Mouse (Mus musculus): ENCODE measurements at regions not wholly inside any gene's neighbourhood (a gene's known extent, or its start where the extent isn't known, plus 50 kb on each side); places are given as distances from the start of the nearest gene placed in this dataset.
A peak's percentile ranks its signal among the peaks of the same experiment; 100 is the strongest.

GRCm38 (mm10) chr16:45331236-45331635 is 77.6 kb downstream of the Cd200 start:
- 88% methylated on average over 3 of the region's 3 CpGs for WGBS
- Histone ChIP-seq H3K27me3 (ENCODE audit: control insufficient read depth, insufficient read depth, low read length) (no peaks in the 10 kb centered on the region), H3K27ac (ENCODE audit: insufficient read depth, low read length) (no peak overlapping the region), H3K36me3 (ENCODE audit: control insufficient read depth, insufficient read depth, low read length) (no peaks in the 10 kb centered on the region), H3K4me1 (ENCODE audit: control insufficient read depth, insufficient read depth, insufficient read length) (peaks cover 12% of the 10 kb centered on the region), H3K4me3 (ENCODE audit: extremely low read depth, insufficient read depth, insufficient read length) (no peak overlapping the region)
- no peak for TF ChIP-seq POLR2A (IDR thresholded peaks at IDR 0.05; ENCODE audit: low read depth, low read length)
- TF ChIP-seq CTCF (IDR thresholded peaks at IDR 0.05; ENCODE audit: extremely low read depth, insufficient read depth, insufficient read length, insufficient replicate concordance): no peak
- no peak for DNase-seq (ENCODE audit: low read depth in 1 of 2, low spot score in 2 of 2)

- TF ChIP-seq POLR2A (IDR thresholded peaks at IDR 0.05; ENCODE audit: low read depth, low read length): no peak
- TF ChIP-seq CTCF (IDR thresholded peaks at IDR 0.05; ENCODE audit: extremely low read depth, insufficient read depth, insufficient read length, insufficient replicate concordance): no peak
- Histone ChIP-seq H3K27me3 (ENCODE audit: control insufficient read depth, insufficient read depth, low read length) (no peaks in the 10 kb centered on the region), H3K4me3 (ENCODE audit: extremely low read depth, insufficient read depth, insufficient read length) (no peak overlapping the region), H3K36me3 (ENCODE audit: control insufficient read depth, insufficient read depth, low read length) (no peaks in the 10 kb centered on the region), H3K4me1 (ENCODE audit: control insufficient read depth, insufficient read depth, insufficient read length) (peaks cover 12% of the 10 kb centered on the region), H3K27ac (ENCODE audit: insufficient read depth, low read length) (no peak overlapping the region)
- no peak for DNase-seq (ENCODE audit: low read depth in 1 of 2, low spot score in 2 of 2)
- WGBS: 81% methylated on average over 2 of the region's 2 CpGs
Measured at GRCm38 (mm10) chr16:45330298-45330697, 78.6 kb downstream of the Cd200 start.

- TF ChIP-seq CTCF (IDR thresholded peaks at IDR 0.05; ENCODE audit: extremely low read depth, insufficient read depth, insufficient read length, insufficient replicate concordance): no peak
- no peak for TF ChIP-seq POLR2A (IDR thresholded peaks at IDR 0.05; ENCODE audit: low read depth, low read length)
- DNase-seq (ENCODE audit: low read depth in 1 of 2, low spot score in 2 of 2): no peak
- no peak overlapping the region for H3K4me3 ChIP-seq (ENCODE audit: extremely low read depth, insufficient read depth, insufficient read length)
- no peaks in the 10 kb centered on the region for H3K36me3 ChIP-seq (ENCODE audit: control insufficient read depth, insufficient read depth, low read length)
- peak overlapping the region; percentile 4; the same call in 1 of the 2 replicates for H3K27ac ChIP-seq (ENCODE audit: insufficient read depth, low read length)
- H3K27me3 ChIP-seq (ENCODE audit: control insufficient read depth, insufficient read depth, low read length): no peaks in the 10 kb centered on the region
- peaks cover 12% of the 10 kb centered on the region for H3K4me1 ChIP-seq (ENCODE audit: control insufficient read depth, insufficient read depth, insufficient read length)
- 82% methylated on average over 1 of the region's 1 CpGs for WGBS
Measured at GRCm38 (mm10) chr16:45329716-45330115, 79.1 kb downstream of the Cd200 start.

GRCm38 (mm10) chr16:45327103-45327502 is 81.8 kb downstream of the Cd200 start:
- H3K27me3 ChIP-seq (ENCODE audit: control insufficient read depth, insufficient read depth, low read length): no peaks in the 10 kb centered on the region
- TF ChIP-seq CTCF (IDR thresholded peaks at IDR 0.05; ENCODE audit: extremely low read depth, insufficient read depth, insufficient read length, insufficient replicate concordance) (no peak), POLR2A (IDR thresholded peaks at IDR 0.05; ENCODE audit: low read depth, low read length) (no peak)
- H3K4me3 ChIP-seq (ENCODE audit: extremely low read depth, insufficient read depth, insufficient read length): no peak overlapping the region
- no peaks in the 10 kb centered on the region for H3K36me3 ChIP-seq (ENCODE audit: control insufficient read depth, insufficient read depth, low read length)
- 61% methylated on average over 2 of the region's 2 CpGs for WGBS
- H3K27ac ChIP-seq (ENCODE audit: insufficient read depth, low read length): no peak overlapping the region
- no peak for DNase-seq (ENCODE audit: low read depth in 1 of 2, low spot score in 2 of 2)
- peaks cover 12% of the 10 kb centered on the region for H3K4me1 ChIP-seq (ENCODE audit: control insufficient read depth, insufficient read depth, insufficient read length)

- Histone ChIP-seq H3K27me3 (ENCODE audit: control insufficient read depth, insufficient read depth, low read length) (no peaks in the 10 kb centered on the region), H3K4me3 (ENCODE audit: extremely low read depth, insufficient read depth, insufficient read length) (no peak overlapping the region), H3K27ac (ENCODE audit: insufficient read depth, low read length) (no peak overlapping the region), H3K4me1 (ENCODE audit: control insufficient read depth, insufficient read depth, insufficient read length) (no peaks in the 10 kb centered on the region), H3K36me3 (ENCODE audit: control insufficient read depth, insufficient read depth, low read length) (no peaks in the 10 kb centered on the region)
- TF ChIP-seq CTCF (IDR thresholded peaks at IDR 0.05; ENCODE audit: extremely low read depth, insufficient read depth, insufficient read length, insufficient replicate concordance): no peak
- no peak for TF ChIP-seq POLR2A (IDR thresholded peaks at IDR 0.05; ENCODE audit: low read depth, low read length)
- no peak for DNase-seq (ENCODE audit: low read depth in 1 of 2, low spot score in 2 of 2)
- 82% methylated on average over 1 of the region's 1 CpGs for WGBS
Measured at GRCm38 (mm10) chr16:45311479-45311878, 87.4 kb downstream of the Btla start.
